Mouse (Mus musculus): Measurements from ENCODE around the gene 2900026A02Rik. TPM values are rescaled to one million over a fixed set of nuclear protein-coding genes. Genes with fewer than 3 reads are reported as not detected.
A peak's percentile ranks its signal among the peaks of the same experiment; 100 is the strongest.

2900026A02Rik gene
- 2.5 and 2.9 TPM in 2 replicates for polyA plus RNA-seq (2016; fragmentation: Nextera tagmentation; extraction: Ambion mirVana)

DNA sequence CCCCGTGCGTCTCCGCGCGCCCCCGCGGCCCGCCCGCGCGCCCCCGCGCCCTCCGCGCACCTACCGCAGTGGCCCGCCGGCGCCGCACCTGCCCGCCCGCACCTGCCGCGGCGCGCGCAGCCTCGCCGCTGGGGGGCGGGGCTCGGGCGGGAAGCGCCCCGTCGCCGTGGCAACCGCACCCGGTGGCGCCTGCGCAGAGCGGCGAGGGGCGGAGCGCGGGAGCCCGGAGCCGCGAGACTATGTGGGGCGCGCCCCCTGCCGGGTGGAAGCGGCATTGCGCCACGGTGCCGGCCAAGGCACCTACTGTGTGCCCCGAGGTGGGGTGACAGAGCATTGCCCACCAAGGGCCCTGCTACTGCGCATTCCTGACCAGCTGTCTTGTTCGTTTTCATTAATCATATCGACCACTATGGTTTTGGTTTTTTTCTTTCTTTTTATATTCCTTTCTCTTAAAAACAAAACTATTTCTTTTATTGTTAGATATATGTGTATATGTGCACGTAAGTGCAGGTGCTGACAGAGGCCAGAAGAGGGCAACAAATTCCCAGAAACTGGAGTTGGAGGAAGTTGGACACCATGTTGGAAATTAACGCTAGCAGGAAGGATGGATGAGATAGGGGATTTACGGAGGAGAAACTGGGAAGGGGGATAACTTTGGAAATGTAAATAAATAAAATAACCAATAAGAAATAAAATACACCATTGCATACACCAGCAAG lies at the start of gene 2900026A02Rik:
TSS of gene 2900026A02Rik (minus strand) at position 90 of the 719 bp plus-strand sequence.
- peak within 1 kb of the TSS; percentile 78 for H3K27ac ChIP-seq
- 10% methylated on average over 53 of the region's 62 CpGs for WGBS
- peaks cover 23% of the 10 kb centered on the region for H3K27me3 ChIP-seq (ENCODE audit: low read depth, poor library complexity, severe bottlenecking)

DNA sequence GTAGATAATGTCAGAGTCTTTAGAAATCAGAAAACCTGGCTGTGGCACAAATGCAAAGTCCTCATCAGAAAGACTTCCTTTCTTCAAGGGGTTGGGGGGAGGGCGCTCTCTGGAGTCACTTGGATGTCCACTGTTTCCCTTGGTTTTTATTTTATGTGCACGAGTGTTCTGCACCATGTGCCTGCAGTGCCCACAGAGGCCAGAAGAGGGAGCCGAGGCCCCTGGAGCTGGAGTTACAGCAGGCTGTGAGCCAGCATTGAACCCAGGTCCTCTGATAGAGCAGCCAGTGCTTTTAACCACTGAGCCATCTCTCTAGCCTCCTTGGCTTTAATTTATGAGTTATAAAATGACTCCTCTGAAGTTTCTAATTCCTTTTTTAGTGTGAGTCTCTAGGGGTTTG lies 49.0 kb upstream of the 2900026A02Rik start:
- WGBS = 78% methylated on average over 3 of the region's 3 CpGs
- no peak overlapping the region for H3K27ac ChIP-seq
- DNase-seq (ENCODE audit: low spot score) = no peak
- H3K9me3 ChIP-seq (replicated peaks) = no peaks in the 10 kb centered on the region
- no peak overlapping the region for H3K4me3 ChIP-seq
- H3K36me3 ChIP-seq = peaks cover 39% of the 10 kb centered on the region
- peaks cover 18% of the 10 kb centered on the region for H3K4me1 ChIP-seq
- no peaks in the 10 kb centered on the region for H3K27me3 ChIP-seq (ENCODE audit: low read depth, poor library complexity, severe bottlenecking)

More for the DNA sequence above, at the start of gene 2900026A02Rik:
- peak; percentile 81 for DNase-seq (ENCODE audit: low spot score)
- peaks cover 38% of the 10 kb centered on the region for H3K4me1 ChIP-seq
- H3K4me3 ChIP-seq = peak within 1 kb of the TSS; percentile 68
- H3K36me3 ChIP-seq = no peaks in the 10 kb centered on the region
- no peaks in the 10 kb centered on the region for H3K9me3 ChIP-seq (replicated peaks)

DNA sequence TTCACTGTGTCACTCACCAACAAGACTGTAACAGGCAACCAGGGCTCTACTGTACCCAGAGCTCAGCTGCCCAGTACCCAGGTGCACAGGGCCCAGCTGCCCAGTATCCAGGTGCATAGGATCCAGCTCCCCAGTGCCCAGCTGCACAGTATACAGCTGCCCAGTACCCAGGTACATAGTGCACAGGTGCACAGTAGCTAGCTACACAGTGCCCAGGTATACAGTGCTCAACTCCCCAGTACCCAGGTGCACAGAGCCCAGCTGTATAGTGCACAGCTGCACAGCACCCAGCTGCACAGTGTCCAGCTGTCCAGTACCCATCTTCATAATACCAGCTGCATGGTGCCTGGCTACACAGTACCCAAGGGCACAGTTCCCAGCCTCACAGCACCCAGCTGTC lies 47.2 kb upstream of the 2900026A02Rik start:
- H3K36me3 ChIP-seq = peaks cover 32% of the 10 kb centered on the region
- no peak overlapping the region for H3K27ac ChIP-seq
- H3K4me3 ChIP-seq = no peak overlapping the region
- no peak for DNase-seq (ENCODE audit: low spot score)
- H3K9me3 ChIP-seq (replicated peaks) = no peaks in the 10 kb centered on the region
- H3K4me1 ChIP-seq = peaks cover 18% of the 10 kb centered on the region
- no peaks in the 10 kb centered on the region for H3K27me3 ChIP-seq (ENCODE audit: low read depth, poor library complexity, severe bottlenecking)

DNA sequence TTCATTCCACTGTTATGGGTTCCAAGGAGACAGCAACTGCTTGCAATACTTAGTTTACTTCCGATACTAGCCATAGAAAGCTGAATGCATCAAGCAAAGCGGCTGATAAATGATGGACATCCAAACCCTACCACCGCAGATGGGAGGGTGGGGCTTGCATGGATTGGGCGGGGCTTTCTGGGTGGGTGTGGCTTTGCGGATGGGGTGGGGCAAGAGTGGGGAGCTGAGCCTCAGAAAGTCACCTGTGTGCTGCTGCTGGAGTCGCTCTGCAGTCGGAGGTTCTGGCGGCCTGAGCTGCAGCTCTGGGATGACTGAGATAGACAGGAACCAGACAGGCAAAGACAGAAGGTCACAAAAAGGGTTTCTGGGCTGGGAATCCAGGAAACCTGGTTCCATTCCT lies 44.6 kb upstream of the 2900026A02Rik start:
- peaks cover 28% of the 10 kb centered on the region for H3K36me3 ChIP-seq

DNA sequence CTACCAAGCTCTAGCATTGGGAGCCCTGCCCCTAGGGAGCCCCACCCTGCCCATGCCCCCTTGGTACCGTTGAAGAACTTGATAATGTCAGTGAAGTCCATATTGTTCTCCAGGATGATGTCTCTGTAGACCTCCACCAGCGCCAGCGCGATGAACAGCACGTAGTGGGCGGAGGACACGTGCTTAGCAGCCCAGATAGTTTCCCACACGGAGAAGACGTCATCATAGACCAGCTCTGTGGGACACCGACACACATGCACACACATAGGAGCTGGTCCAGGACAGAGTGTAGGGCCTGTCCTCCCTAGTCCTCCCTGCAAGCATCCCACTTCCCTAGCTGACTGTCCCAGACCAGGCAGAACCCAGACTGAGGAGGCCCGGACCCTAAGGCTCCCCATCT lies 29.8 kb upstream of the 2900026A02Rik start:
- Histone ChIP-seq H3K4me3 (no peak overlapping the region), H3K36me3 (0 out of 2 replicates have a peak, but pooled peaks cover 2% of the 10 kb centered on the region), H3K4me1 (no peaks in the 10 kb centered on the region), H3K27ac (no peak overlapping the region), H3K9me3 (replicated peaks) (no peaks in the 10 kb centered on the region), H3K27me3 (ENCODE audit: low read depth, poor library complexity, severe bottlenecking) (no peaks in the 10 kb centered on the region)
- WGBS = 95% methylated on average over 11 of the region's 11 CpGs
- DNase-seq (ENCODE audit: low spot score) = no peak

More for the DNA sequence above, 44.6 kb upstream of the 2900026A02Rik start:
- Histone ChIP-seq H3K4me1 (peaks cover 18% of the 10 kb centered on the region), H3K27ac (no peak overlapping the region), H3K4me3 (no peak overlapping the region), H3K27me3 (ENCODE audit: low read depth, poor library complexity, severe bottlenecking) (no peaks in the 10 kb centered on the region), H3K9me3 (replicated peaks) (no peaks in the 10 kb centered on the region)
- WGBS = 80% methylated on average over 8 of the region's 8 CpGs
- no peak for DNase-seq (ENCODE audit: low spot score)

DNA sequence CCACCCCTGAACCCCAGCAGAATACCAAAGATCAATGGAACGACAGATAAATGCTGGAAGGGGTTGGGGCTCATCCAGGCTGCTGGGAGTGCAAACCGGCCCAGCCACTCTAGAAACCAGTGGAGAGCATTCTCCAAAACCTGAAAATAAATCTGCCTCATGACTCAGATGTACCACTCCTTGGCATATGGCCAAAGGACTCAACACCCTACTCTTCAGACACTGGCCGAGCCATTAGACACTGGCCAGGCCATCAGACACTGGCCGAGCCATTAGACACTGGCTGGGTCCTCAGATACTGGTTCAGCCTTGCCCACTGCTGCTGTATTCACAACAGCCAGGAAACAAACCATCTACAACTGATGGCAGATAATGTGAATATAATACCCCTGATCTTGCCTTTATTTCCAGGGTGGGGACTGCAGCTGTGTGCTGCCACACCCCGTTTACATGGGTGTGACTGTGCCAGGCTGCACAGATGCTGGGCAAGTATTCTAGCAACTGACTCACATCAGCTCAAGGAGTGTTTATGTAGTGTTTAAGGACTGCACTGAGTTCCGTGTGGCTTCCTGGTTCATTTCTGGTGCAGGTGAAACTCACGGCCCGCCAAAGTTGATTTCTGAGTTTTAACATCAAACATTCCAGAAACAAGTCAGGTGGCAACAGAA lies 28.4 kb upstream of the 2900026A02Rik start:
- H3K9me3 ChIP-seq (replicated peaks) = no peaks in the 10 kb centered on the region
- no peaks in the 10 kb centered on the region for H3K27me3 ChIP-seq (ENCODE audit: low read depth, poor library complexity, severe bottlenecking)
- H3K4me1 ChIP-seq = no peaks in the 10 kb centered on the region
- H3K4me3 ChIP-seq = no peak overlapping the region
- DNase-seq (ENCODE audit: low spot score) = no peak
- H3K36me3 ChIP-seq = 0 out of 2 replicates have a peak, but pooled peaks cover 6% of the 10 kb centered on the region
- WGBS = 87% methylated on average over 8 of the region's 8 CpGs
- no peak overlapping the region for H3K27ac ChIP-seq

DNA sequence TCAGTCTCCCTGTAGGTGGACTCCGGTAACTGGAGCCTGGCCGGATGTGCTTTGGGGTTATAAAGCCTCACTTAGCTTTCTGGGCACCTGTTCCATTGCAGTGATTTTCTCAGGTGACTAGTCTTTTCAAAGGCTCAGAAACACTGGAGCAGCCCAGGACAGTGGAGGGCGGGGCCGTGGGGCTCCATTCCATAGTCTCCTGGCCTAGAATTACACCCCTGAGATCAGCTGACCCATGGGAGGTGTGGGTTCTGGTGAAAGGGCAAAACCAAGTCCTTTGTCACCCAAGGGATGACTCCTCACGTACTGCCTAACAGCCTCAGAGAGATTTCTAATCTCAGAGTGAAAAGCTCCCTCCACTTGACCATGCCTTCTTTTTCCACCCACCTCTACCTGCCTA lies 9.2 kb upstream of the 2900026A02Rik start:
- DNase-seq (ENCODE audit: low spot score) = no peak
- H3K27me3 ChIP-seq (ENCODE audit: low read depth, poor library complexity, severe bottlenecking) = no peaks in the 10 kb centered on the region
- H3K4me3 ChIP-seq = no peak overlapping the region
- H3K27ac ChIP-seq = no peak overlapping the region
- H3K36me3 ChIP-seq = no peaks in the 10 kb centered on the region
- 81% methylated on average over 5 of the region's 5 CpGs for WGBS
- peaks cover 21% of the 10 kb centered on the region for H3K4me1 ChIP-seq
- no peaks in the 10 kb centered on the region for H3K9me3 ChIP-seq (replicated peaks)

DNA sequence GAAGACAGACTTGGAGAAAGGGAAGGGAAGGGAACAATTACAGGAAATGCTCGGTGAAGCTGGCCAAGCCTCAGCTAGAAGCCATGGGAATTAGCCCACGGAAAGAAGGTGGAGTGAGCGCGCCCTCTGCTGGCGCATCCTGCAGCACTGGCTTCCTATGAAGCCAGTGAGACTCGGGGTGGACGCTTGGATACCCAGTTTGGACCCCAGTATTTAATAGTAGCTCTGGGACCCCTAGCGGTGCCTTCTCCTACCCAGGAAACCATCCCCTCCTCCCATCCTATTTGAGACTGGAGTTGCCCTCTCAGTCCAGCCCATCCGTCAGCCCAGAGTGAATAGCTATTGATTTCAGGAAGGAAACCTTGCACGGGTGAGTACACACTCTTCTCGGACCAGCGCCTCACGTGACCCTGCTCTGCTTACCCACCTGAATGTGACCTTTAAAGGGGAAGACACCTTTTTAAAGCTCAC lies 5.6 kb upstream of the 2900026A02Rik start, which contains the start of gene Tmem211:
TSS of gene Tmem211 (plus strand) at position 278 of the 471 bp plus-strand sequence.
- peak within 1 kb of the TSS; percentile 39 for H3K4me3 ChIP-seq
- H3K36me3 ChIP-seq = no peaks in the 10 kb centered on the region
- no peaks in the 10 kb centered on the region for H3K9me3 ChIP-seq (replicated peaks)
- WGBS = 0% methylated on average over 13 of the region's 13 CpGs
- H3K4me1 ChIP-seq = peaks cover 24% of the 10 kb centered on the region
- peak within 1 kb of the TSS; percentile 80 for H3K27ac ChIP-seq
- DNase-seq (ENCODE audit: low spot score) = peak; percentile 94
- no peaks in the 10 kb centered on the region for H3K27me3 ChIP-seq (ENCODE audit: low read depth, poor library complexity, severe bottlenecking)

DNA sequence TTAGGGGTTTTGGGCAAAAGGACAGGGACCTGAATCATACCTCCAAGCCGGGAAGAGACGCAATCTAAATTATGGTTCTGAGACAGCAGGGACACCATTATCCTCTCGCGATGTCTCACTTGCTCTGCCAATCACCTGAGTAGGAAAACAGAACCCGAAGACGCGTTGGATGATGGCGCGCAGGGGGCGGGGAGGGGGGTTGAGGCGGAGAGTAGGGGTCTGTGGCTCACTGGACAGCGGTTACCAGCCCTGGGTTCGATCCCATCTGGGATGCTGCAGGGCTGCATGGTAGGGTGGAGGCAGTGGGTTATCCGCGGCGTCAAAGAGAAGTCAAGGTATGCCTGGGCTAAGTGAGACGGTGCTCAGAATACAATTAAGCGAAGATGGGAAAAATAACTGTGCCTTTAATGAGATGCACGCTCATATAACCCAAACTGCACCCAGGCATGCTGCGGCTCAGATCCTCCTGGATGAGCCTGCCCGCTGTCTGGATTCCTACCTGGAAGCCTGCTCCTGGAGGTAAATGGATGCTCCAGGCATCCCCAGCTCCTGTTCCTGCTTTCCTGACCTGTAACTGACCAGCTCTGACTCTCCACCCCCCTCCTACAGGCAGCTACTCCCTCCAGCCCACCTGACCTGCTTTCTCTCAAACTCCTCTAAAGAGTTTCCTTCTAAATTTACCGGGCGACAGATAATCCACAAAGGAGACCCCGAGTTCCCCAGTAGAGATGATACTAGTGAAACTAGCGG lies 4.8 kb upstream of the 2900026A02Rik start:
- no peak for DNase-seq (ENCODE audit: low spot score)
- H3K27me3 ChIP-seq (ENCODE audit: low read depth, poor library complexity, severe bottlenecking) = peaks cover 1% of the 10 kb centered on the region
- peak overlapping the region; percentile 39 for H3K4me3 ChIP-seq
- H3K36me3 ChIP-seq = no peaks in the 10 kb centered on the region
- H3K4me1 ChIP-seq = peaks cover 25% of the 10 kb centered on the region
- WGBS = 18% methylated on average over 25 of the region's 25 CpGs
- H3K27ac ChIP-seq = peak overlapping the region; percentile 80
- H3K9me3 ChIP-seq (replicated peaks) = no peaks in the 10 kb centered on the region

DNA sequence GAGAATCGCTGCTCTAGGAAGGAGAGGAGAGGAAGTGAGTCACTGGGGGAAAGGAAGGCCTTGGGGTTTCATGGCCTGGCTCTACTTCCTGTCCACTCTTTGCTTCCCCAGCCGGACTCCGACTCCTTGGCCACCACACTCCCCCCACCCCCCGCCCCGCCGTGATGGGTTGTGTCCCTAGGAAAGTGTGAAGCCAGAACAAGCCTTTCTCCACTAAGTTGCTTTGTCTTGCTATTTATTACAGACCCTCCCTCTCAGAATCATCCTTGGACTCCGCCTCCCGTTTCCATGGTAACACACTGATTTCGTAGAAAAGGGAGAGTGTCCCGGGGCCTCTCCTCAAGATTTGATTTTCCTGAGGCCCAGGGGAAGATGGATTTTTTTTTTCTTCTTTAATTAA lies 4.2 kb upstream of the 2900026A02Rik start:
- 18% methylated on average over 10 of the region's 10 CpGs for WGBS
- peak overlapping the region; percentile 75; the same call in 1 of the 2 replicates for H3K27ac ChIP-seq
- H3K4me3 ChIP-seq = no peak overlapping the region

DNA sequence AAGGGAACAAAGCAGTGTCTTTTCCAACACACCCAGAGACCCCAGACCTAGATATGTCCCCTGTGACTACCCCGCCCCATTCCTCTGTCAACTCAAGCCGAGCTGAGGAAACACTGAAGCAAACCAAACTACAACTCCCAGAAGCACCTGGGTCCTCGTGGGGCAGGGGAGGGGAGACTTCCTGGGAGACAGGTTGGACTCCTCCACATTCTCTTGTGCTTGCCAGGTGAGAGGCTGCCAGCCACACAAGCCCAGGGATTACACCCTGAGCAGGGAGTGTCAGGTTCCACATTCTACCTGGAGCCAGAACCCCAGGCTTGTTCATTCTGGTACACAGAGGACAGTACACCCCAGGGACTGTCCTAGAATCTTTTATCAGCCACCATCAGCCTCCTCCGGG lies 2.9 kb upstream of the 2900026A02Rik start:
- no peak overlapping the region for H3K27ac ChIP-seq
- WGBS = 55% methylated on average over 4 of the region's 4 CpGs
- H3K9me3 ChIP-seq (replicated peaks) = no peaks in the 10 kb centered on the region
- no peak for DNase-seq (ENCODE audit: low spot score)
- no peak overlapping the region for H3K4me3 ChIP-seq
- no peaks in the 10 kb centered on the region for H3K36me3 ChIP-seq
- peaks cover 21% of the 10 kb centered on the region for H3K27me3 ChIP-seq (ENCODE audit: low read depth, poor library complexity, severe bottlenecking)
- peaks cover 40% of the 10 kb centered on the region for H3K4me1 ChIP-seq

More for the DNA sequence above, 4.2 kb upstream of the 2900026A02Rik start:
- H3K9me3 ChIP-seq (replicated peaks) = no peaks in the 10 kb centered on the region
- H3K27me3 ChIP-seq (ENCODE audit: low read depth, poor library complexity, severe bottlenecking) = peaks cover 7% of the 10 kb centered on the region
- peaks cover 31% of the 10 kb centered on the region for H3K4me1 ChIP-seq
- DNase-seq (ENCODE audit: low spot score) = peak; percentile 52
- H3K36me3 ChIP-seq = no peaks in the 10 kb centered on the region

DNA sequence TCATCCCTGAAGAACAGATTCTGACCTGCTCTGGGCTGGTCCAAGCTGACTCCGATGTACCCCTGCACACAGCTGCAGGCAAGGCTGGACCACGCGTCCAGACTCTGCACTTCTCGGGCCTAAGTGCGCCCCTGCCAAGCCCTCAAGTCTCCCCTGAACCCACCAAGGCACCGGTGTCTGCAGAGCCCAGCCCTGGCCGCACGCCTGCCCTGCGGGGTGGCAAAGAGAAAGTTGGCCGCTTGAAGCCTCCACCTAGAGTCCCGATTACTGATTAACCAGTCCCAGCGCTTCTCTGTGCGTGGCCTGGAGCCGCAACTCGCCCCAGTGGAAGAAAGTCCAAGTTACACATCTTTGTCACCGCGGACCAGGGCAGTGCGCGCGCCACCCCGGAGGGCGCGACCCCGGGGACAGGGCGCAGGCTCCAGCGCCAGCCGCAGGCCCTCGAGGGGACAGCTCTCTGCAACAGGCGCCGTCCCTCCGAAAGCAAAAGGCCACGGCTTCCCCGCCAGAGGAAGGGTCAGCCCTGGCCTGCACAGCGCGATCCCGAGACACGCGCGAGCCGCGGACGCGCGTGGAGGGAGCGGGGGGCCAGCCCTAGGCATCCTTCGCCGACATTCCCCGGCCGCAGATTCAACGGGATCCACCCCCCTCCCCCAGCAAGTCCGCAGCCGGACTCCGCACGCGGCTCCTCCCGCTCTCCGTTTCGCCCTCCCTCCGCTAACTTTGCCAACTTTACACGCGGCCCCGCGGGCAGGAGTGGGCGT lies 471 bp downstream of the 2900026A02Rik start:
- 2% methylated on average over 64 of the region's 64 CpGs for WGBS
- peaks cover 31% of the 10 kb centered on the region for H3K4me1 ChIP-seq

More for the DNA sequence above, 471 bp downstream of the 2900026A02Rik start:
- H3K27ac ChIP-seq = peak overlapping the region; percentile 78
- H3K36me3 ChIP-seq = no peaks in the 10 kb centered on the region
- H3K9me3 ChIP-seq (replicated peaks) = no peaks in the 10 kb centered on the region
- peaks cover 23% of the 10 kb centered on the region for H3K27me3 ChIP-seq (ENCODE audit: low read depth, poor library complexity, severe bottlenecking)
- peak; percentile 53 for DNase-seq (ENCODE audit: low spot score)
- peak overlapping the region; percentile 68 for H3K4me3 ChIP-seq
